Mouse (Mus musculus): ENCODE measurements around the gene Mrgprd. TPM values are rescaled to one million over a fixed set of nuclear protein-coding genes. Genes with fewer than 3 reads are reported as not detected.

Gene Mrgprd
- polyA plus RNA-seq, 1 experiment from 2014 or later = not detected

- Histone ChIP-seq H3K9me3 (no peaks in the 10 kb centered on the region), H3K4me1 (peaks cover 9% of the 10 kb centered on the region; the same call in 1 of the 2 replicates), H3K36me3 (replicated peaks) (no peaks in the 10 kb centered on the region), H3K27ac (replicated peaks) (no peak overlapping the region; the same call in 1 of the 2 replicates), H3K27me3 (replicated peaks; ENCODE audit: low read depth, poor library complexity, severe bottlenecking) (0 out of 2 replicates have a peak, but pooled peaks cover 7% of the 10 kb centered on the region), H3K4me3 (no peak overlapping the region)
- DNase-seq (ENCODE audit: low spot score) = no peak
- 78% methylated on average over 4 of the region's 4 CpGs for WGBS
Observed at GRCm38 (mm10) chr7:145308866-145309265, 5.8 kb upstream of the Mrgprd start.

- DNase-seq (ENCODE audit: low spot score) = no peak
- Histone ChIP-seq H3K4me1 (peaks cover 9% of the 10 kb centered on the region; the same call in 1 of the 2 replicates), H3K4me3 (no peak overlapping the region), H3K36me3 (replicated peaks) (no peaks in the 10 kb centered on the region), H3K27me3 (replicated peaks; ENCODE audit: low read depth, poor library complexity, severe bottlenecking) (0 out of 2 replicates have a peak, but pooled peaks cover 7% of the 10 kb centered on the region), H3K27ac (replicated peaks) (no peak overlapping the region), H3K9me3 (no peaks in the 10 kb centered on the region)
- 78% methylated on average over 1 of the region's 1 CpGs for WGBS
Observed at GRCm38 (mm10) chr7:145309877-145310276, 4.8 kb upstream of the Mrgprd start.

GRCm38 (mm10) chr7:145310526-145310925, 4.1 kb upstream of the Mrgprd start:
- H3K36me3 ChIP-seq (replicated peaks) = no peaks in the 10 kb centered on the region
- peaks cover 9% of the 10 kb centered on the region; the same call in 1 of the 2 replicates for H3K4me1 ChIP-seq
- DNase-seq (ENCODE audit: low spot score) = no peak
- H3K27me3 ChIP-seq (replicated peaks; ENCODE audit: low read depth, poor library complexity, severe bottlenecking) = 0 out of 2 replicates have a peak, but pooled peaks cover 7% of the 10 kb centered on the region
- no peak overlapping the region for H3K4me3 ChIP-seq
- H3K27ac ChIP-seq (replicated peaks) = no peak overlapping the region
- 81% methylated on average over 5 of the region's 5 CpGs for WGBS
- H3K9me3 ChIP-seq = no peaks in the 10 kb centered on the region

GRCm38 (mm10) chr7:145312137-145312536, 2.5 kb upstream of the Mrgprd start:
- no peak overlapping the region for H3K4me3 ChIP-seq
- H3K27ac ChIP-seq (replicated peaks) = no peak overlapping the region
- no peaks in the 10 kb centered on the region for H3K36me3 ChIP-seq (replicated peaks)
- H3K4me1 ChIP-seq = peaks cover 9% of the 10 kb centered on the region; the same call in 1 of the 2 replicates
- H3K27me3 ChIP-seq (replicated peaks; ENCODE audit: low read depth, poor library complexity, severe bottlenecking) = 0 out of 2 replicates have a peak, but pooled peaks cover 7% of the 10 kb centered on the region
- no peaks in the 10 kb centered on the region for H3K9me3 ChIP-seq
- DNase-seq (ENCODE audit: low spot score) = no peak
- WGBS = 87% methylated on average over 3 of the region's 3 CpGs

- 56% methylated on average over 4 of the region's 4 CpGs for WGBS
- DNase-seq (ENCODE audit: low spot score) = no peak
- no peaks in the 10 kb centered on the region for H3K4me1 ChIP-seq
- H3K36me3 ChIP-seq (replicated peaks) = no peaks in the 10 kb centered on the region
- H3K9me3 ChIP-seq = no peaks in the 10 kb centered on the region
- H3K27me3 ChIP-seq (replicated peaks; ENCODE audit: low read depth, poor library complexity, severe bottlenecking) = 0 out of 2 replicates have a peak, but pooled peaks cover 3% of the 10 kb centered on the region
- H3K27ac ChIP-seq (replicated peaks) = no peak overlapping the region
- no peak overlapping the region for H3K4me3 ChIP-seq
Observed at GRCm38 (mm10) chr7:145317522-145317921, 2.9 kb downstream of the Mrgprd start.

- DNase-seq (ENCODE audit: low spot score) = no peak
- Histone ChIP-seq H3K36me3 (replicated peaks) (no peaks in the 10 kb centered on the region), H3K27ac (replicated peaks) (no peak overlapping the region), H3K27me3 (replicated peaks; ENCODE audit: low read depth, poor library complexity, severe bottlenecking) (0 out of 2 replicates have a peak, but pooled peaks cover 3% of the 10 kb centered on the region), H3K4me1 (peaks cover 4% of the 10 kb centered on the region; the same call in 1 of the 2 replicates), H3K4me3 (no peak overlapping the region), H3K9me3 (no peaks in the 10 kb centered on the region)
- WGBS = 75% methylated on average over 3 of the region's 3 CpGs
Observed at GRCm38 (mm10) chr7:145319481-145319880, 4.8 kb downstream of the Mrgprd start.

- Histone ChIP-seq H3K27me3 (replicated peaks; ENCODE audit: low read depth, poor library complexity, severe bottlenecking) (no peaks in the 10 kb centered on the region), H3K36me3 (replicated peaks) (no peaks in the 10 kb centered on the region), H3K4me3 (no peak overlapping the region), H3K4me1 (peaks cover 4% of the 10 kb centered on the region; the same call in 1 of the 2 replicates), H3K9me3 (no peaks in the 10 kb centered on the region), H3K27ac (replicated peaks) (no peak overlapping the region)
- no peak for DNase-seq (ENCODE audit: low spot score)
- 31% methylated on average over 4 of the region's 4 CpGs for WGBS
Observed at GRCm38 (mm10) chr7:145323607-145324006, 9.0 kb downstream of the Mrgprd start.

- Histone ChIP-seq H3K36me3 (replicated peaks) (no peaks in the 10 kb centered on the region), H3K27me3 (replicated peaks; ENCODE audit: low read depth, poor library complexity, severe bottlenecking) (no peaks in the 10 kb centered on the region), H3K27ac (replicated peaks) (no peak overlapping the region), H3K4me3 (no peak overlapping the region), H3K9me3 (no peaks in the 10 kb centered on the region), H3K4me1 (peaks cover 11% of the 10 kb centered on the region)
- 57% methylated on average over 2 of the region's 2 CpGs for WGBS
- no peak for DNase-seq (ENCODE audit: low spot score)
Observed at GRCm38 (mm10) chr7:145325697-145326096, 11.1 kb downstream of the Mrgprd start.

- Histone ChIP-seq H3K36me3 (replicated peaks) (no peaks in the 10 kb centered on the region), H3K4me3 (no peak overlapping the region), H3K9me3 (no peaks in the 10 kb centered on the region), H3K27ac (replicated peaks) (peak overlapping the region; percentile 48; the same call in 1 of the 2 replicates), H3K27me3 (replicated peaks; ENCODE audit: low read depth, poor library complexity, severe bottlenecking) (no peaks in the 10 kb centered on the region), H3K4me1 (peaks cover 8% of the 10 kb centered on the region)
- DNase-seq (ENCODE audit: low spot score) = no peak
- 57% methylated on average over 2 of the region's 2 CpGs for WGBS
Observed at GRCm38 (mm10) chr7:145329982-145330381, 15.3 kb downstream of the Mrgprd start.

GRCm38 (mm10) chr7:145330641-145331040, 16.0 kb downstream of the Mrgprd start:
- no peaks in the 10 kb centered on the region for H3K27me3 ChIP-seq (replicated peaks; ENCODE audit: low read depth, poor library complexity, severe bottlenecking)
- peaks cover 8% of the 10 kb centered on the region for H3K4me1 ChIP-seq
- no peak overlapping the region for H3K27ac ChIP-seq (replicated peaks)
- H3K4me3 ChIP-seq = no peak overlapping the region
- H3K9me3 ChIP-seq = no peaks in the 10 kb centered on the region
- DNase-seq (ENCODE audit: low spot score) = no peak
- 80% methylated on average over 2 of the region's 2 CpGs for WGBS
- H3K36me3 ChIP-seq (replicated peaks) = no peaks in the 10 kb centered on the region

GRCm38 (mm10) chr7:145332376-145333041, 17.9 kb downstream of the Mrgprd start:
- 83% methylated on average over 1 of the region's 1 CpGs for WGBS
- DNase-seq (ENCODE audit: low spot score) = no peak
- peaks cover 8% of the 10 kb centered on the region for H3K4me1 ChIP-seq
- no peaks in the 10 kb centered on the region for H3K27me3 ChIP-seq (replicated peaks; ENCODE audit: low read depth, poor library complexity, severe bottlenecking)
- no peaks in the 10 kb centered on the region for H3K9me3 ChIP-seq
- no peak overlapping the region for H3K4me3 ChIP-seq
- no peak overlapping the region for H3K27ac ChIP-seq (replicated peaks)
- H3K36me3 ChIP-seq (replicated peaks) = no peaks in the 10 kb centered on the region

- WGBS = 85% methylated on average over 6 of the region's 6 CpGs
- Histone ChIP-seq H3K27ac (replicated peaks) (no peak overlapping the region), H3K36me3 (replicated peaks) (no peaks in the 10 kb centered on the region), H3K27me3 (replicated peaks; ENCODE audit: low read depth, poor library complexity, severe bottlenecking) (no peaks in the 10 kb centered on the region), H3K9me3 (no peaks in the 10 kb centered on the region), H3K4me3 (no peak overlapping the region), H3K4me1 (peaks cover 8% of the 10 kb centered on the region)
- no peak for DNase-seq (ENCODE audit: low spot score)
Observed at GRCm38 (mm10) chr7:145333936-145334335, 19.3 kb downstream of the Mrgprd start.

GRCm38 (mm10) chr7:145334428-145335027, 19.9 kb downstream of the Mrgprd start:
- no peak for DNase-seq (ENCODE audit: low spot score)
- no peak overlapping the region for H3K4me3 ChIP-seq
- H3K4me1 ChIP-seq = peaks cover 5% of the 10 kb centered on the region
- H3K27ac ChIP-seq (replicated peaks) = no peak overlapping the region
- H3K36me3 ChIP-seq (replicated peaks) = no peaks in the 10 kb centered on the region
- H3K9me3 ChIP-seq = no peaks in the 10 kb centered on the region
- no peaks in the 10 kb centered on the region for H3K27me3 ChIP-seq (replicated peaks; ENCODE audit: low read depth, poor library complexity, severe bottlenecking)
- 79% methylated on average over 4 of the region's 4 CpGs for WGBS

Measured in embryonic facial prominence, embryonic 10.5 days (tissue).